Mouse (Mus musculus) adipocyte (in vitro differentiated cells): ENCODE data around the gene Scap.
"Not testable (repeated sequence)": the region's sequence is repeated elsewhere in the genome, so short reads cannot be mapped to it uniquely, and the experiment has no call there.

Experiments
- DNase-seq: peaks from one replicate; pipeline ENCODE4 v3.0.0-alpha.2; 2016; ENCODE audit warnings: low spot score

The Scap gene

GRCm38 (mm10) chr9:110330913-110331312 is 2.2 kb upstream of the Scap start:
- not testable (repeated sequence) for DNase-seq

GRCm38 (mm10) chr9:110333896-110334259 is 790 bp downstream of the Scap start:
- no peak for DNase-seq

GRCm38 (mm10) chr9:110334849-110335248 is 1.8 kb downstream of the Scap start:
- DNase-seq: no peak

DNA sequence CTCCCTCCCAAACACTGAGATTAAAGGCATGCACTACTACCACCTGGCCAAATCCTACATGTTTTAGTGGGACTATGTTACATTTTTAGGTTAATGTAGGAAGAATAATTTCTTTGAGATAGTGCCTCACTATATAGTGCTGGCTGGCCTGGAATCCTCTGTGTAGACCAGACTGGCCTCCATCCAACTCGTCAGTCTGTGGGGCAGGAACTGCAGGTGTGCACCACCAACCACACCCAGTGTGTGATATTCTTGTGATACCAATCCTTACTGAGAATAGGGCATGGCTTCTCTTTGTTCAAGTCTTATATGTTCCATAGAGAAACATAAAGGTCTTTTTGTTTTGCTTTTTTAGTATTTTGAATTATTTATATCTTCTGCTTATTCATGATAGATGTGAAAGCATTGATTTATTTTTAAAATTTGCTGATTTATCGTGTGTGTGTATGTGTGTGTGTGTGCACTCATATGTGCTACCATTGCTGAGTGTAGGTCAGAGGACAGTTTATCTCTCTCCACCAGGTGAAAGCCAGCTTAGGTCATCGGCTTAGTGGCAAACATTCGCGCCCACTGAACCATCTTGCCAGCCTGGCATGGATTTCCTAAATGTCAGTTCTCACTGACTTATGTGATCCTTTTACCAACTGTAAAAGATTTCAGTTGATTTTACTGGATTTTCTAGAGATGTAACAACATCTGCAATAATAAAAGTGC is 7.1 kb downstream of the Scap start:
- DNase-seq: no peak

DNA sequence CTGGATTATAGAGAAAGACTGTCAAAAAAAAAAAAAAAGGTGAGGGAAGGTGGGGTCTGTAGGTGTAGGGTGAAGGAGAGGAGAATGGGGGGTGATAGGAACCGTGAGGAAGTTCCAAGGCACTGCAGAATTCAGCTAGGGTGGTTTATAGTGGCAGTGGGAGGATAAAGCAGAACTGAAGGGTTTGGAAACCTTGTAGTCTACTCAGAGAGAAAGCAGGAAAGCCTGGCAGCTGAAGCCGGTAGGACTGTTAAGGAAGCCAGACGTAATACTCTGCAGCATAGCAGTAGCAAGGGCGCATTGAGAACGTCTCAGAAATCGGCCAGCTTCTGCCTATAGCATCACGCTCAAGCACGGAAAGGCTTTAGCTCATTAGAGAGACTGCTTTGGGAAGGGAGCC is 8.9 kb downstream of the Scap start:
- DNase-seq: no peak

- no peak for DNase-seq
Observed at GRCm38 (mm10) chr9:110343805-110344204, 10.7 kb downstream of the Scap start.

- no peak for DNase-seq
Observed at GRCm38 (mm10) chr9:110345057-110345739, 12.1 kb downstream of the Scap start.

- DNase-seq: no peak
Observed at GRCm38 (mm10) chr9:110348899-110349298, 15.8 kb downstream of the Scap start.

DNA sequence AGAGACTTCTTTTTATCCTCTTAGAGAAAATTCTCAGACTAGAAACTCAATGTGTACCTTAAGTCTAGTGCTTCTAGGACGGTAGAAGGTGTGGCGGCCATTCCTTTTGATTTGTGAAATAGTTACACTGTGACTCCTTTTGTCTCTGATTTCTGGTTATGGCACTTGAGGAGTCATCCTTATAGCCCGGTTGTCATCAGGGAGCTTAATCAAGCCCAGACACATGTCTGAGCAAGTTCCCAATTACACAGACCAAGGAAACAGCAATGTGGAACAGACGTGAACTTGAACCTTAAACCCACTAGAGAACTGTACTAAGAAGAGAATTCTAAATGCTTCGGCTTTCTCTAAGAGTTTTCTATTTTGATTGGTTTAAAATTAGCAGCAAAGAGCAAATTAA is 17.1 kb downstream of the Scap start:
- DNase-seq: no peak

DNA sequence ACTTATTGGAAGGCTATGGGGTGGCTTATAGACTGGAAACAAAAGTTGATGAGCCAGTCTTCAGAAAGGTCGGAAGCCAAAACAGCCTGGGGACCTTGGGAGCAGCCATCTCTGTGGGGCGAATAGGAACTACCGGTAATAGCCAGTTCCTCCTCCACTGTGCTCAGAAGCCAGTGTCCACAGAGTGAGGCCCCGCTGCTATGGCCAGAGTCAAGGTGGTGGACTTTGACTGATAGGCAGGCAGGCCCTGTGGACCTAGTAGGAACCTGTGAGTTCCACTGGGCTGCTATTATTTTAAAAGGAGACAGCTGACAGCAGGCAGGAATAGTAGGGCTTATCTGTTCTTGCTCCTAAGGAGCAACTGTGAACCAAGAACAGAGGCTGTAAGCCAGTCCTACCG is 17.5 kb downstream of the Scap start:
- DNase-seq: no peak

DNA sequence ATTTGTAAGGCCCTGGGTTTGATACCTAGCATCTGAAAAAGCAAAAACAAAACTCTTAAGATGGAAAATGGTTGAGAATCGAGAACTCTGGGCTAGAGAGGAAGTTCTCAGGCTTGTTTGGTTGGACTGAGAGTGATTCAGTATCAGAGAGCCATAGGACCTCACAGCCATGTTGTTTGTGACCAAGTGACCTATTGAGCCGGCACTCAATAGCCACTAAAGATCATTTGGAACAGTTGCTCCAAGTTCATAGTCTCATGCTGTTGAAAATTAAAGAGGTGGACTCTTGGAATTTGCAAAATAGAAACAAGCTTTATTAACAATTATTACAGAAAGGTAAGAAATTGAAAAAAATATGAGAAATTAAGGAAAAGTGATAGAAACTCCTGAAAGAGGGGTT is 18.3 kb downstream of the Scap start:
- DNase-seq: no peak

GRCm38 (mm10) chr9:110351932-110352632 is 19.0 kb downstream of the Scap start:
- no peak for DNase-seq

DNA sequence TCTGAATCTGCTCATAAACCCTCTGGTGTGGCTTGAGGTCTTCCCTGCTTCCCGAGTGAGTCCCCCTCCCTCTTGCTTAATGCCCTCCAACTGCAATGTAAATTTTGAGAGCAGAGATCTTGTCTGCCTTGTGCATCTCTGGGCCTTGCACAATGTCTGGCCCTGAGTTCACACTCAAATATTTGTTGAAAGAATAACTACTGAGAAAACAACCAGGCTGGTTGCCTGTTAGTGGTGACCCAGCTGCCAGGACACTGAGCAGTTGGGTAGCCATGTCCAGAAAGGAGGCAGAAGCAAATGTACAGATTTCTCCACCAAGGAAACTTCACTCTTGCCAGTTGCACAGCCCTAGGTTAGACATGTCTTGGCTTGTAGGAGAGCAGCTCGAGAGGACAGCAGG is 25.3 kb downstream of the Scap start:
- DNase-seq: peak; percentile 23

GRCm38 (mm10) chr9:110361299-110361698 is 28.2 kb downstream of the Scap start:
- no peak for DNase-seq

DNA sequence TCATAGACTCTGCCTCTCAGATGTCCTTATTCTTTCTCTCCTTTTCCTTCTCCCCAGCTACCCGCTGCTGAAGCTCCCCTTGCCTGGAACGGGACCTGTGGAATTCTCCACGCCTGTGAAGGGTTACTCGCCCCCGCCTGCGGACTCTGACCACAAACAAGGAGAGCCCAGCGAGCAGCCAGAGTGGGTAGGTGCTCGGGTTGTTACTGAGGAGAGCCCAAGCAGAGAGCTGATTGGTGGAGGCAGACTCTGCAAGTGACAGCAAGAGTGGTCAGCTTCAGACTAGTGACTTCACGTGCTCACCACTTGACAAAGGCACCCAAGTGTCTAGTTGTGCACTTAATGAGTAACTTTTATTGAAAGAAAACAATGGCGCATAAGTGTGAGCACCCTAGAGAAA is 29.2 kb downstream of the Scap start:
- no peak for DNase-seq

GRCm38 (mm10) chr9:110366746-110367145 is 33.7 kb downstream of the Scap start:
- peak; percentile 13 for DNase-seq

DNA sequence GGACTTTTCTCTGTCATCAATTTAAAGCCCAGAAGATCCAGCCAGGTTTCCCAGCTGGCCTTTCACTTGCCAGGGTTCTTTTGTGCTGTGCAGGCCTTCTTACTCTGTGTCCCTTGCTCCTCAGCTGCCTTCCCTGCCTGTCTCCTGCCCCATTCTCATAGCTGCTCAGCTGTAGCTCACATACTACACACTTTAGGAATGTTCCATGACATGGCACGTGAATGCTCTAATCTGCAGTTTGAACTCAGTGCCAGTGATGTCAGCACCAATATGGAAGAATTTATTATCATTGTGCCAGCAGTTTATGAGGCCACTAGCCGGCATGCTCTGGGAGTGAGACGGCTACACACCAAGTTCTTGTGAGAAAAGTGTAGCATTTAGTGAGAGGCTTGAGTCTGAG is 36.8 kb downstream of the Scap start:
- DNase-seq: no peak

DNA sequence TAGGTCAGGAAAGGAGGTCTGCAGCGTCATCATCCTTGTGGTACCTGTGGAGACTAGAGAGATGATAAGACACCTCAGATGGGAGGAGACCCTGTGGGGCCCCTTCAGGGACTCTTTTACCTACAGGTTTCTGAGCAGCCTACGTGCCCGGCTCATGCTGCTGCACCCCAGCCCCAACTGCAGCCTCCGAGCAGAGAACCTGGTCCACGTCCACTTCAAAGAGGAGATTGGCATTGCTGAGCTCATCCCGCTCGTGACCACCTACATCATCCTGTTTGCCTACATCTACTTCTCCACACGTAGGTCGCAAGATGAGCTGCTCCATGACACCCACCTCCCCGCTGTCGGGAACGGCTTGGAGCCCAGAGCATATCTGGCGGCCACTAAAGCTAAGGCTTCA is 40.8 kb downstream of the Scap start:
- no peak for DNase-seq

DNA sequence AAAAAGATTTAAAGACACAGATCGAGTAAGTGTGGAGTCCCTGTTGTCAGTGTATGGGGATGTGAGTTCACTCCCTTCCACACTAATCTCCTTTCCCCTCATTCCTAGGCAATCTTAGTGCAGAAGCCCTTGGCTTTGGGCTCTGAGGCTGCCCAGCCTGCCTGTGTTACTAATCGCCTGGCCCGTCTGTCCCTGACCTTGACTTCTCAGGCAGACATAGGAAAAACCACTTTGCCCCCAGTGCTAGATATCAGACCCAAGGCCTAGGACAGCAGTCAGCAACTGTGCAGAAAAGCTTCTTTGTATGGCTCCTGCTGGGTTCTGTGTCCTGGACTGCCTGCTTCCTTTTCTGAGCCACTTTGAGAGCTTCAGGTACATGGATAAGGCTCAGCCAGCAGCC is 42.6 kb downstream of the Scap start:
- no peak for DNase-seq

- not testable (repeated sequence) for DNase-seq
Observed at GRCm38 (mm10) chr9:110377655-110378054, 44.6 kb downstream of the Scap start.

GRCm38 (mm10) chr9:110379361-110379760 is 46.3 kb downstream of the Scap start:
- no peak for DNase-seq

DNA sequence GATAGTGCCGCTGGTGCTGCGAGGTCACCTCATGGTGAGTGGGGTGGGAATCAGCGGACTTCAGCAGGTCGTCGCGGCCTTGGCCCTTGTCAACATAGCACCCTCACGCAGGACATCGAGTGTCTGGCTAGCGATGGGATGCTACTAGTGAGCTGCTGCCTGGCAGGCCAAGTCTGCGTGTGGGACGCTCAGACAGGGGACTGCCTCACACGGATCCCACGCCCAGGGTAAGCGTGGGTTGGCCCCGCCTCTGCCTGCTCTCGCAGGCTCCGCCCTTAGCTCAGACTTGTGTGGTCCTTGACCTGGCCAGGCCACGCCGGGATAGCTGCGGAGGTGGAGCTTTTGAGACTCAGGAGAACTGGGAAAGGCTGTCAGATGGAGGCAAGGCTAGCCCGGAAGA is 47.6 kb downstream of the Scap start:
- DNase-seq: no peak

DNA sequence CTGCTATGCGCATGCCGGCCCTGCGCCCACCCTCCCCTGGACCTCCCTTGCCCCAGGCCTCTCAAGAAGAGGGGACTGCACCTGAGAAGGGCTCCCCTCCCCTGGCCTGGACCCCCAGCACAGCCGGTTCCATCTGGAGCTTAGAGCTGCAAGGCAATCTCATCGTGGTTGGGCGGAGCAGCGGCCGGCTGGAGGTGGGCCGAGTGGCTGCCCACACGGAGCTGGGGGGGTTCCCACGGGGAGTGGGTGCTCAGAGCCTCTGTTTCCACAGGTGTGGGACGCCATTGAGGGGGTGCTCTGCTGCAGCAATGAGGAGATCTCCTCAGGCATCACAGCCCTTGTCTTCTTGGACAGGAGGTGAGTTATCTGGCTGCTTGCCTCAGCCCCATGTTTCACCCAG is 48.2 kb downstream of the Scap start:
- DNase-seq: no peak
